Mouse (Mus musculus): ENCODE measurements around the gene Arhgef10l.

The Arhgef10l gene

GRCm38 (mm10) chr4:140661406-140662022 is 4.3 kb downstream of the Arhgef10l start:
- DNase-seq (ENCODE audit: low read depth, low spot score) = no peak

GRCm38 (mm10) chr4:140657681-140658575 is 7.9 kb downstream of the Arhgef10l start:
- DNase-seq (ENCODE audit: low read depth, low spot score) = peak; percentile 35

GRCm38 (mm10) chr4:140656529-140656928 is 9.3 kb downstream of the Arhgef10l start:
- DNase-seq (ENCODE audit: low read depth, low spot score) = no peak

- DNase-seq (ENCODE audit: low read depth, low spot score) = no peak
These were observed 11.0 kb downstream of the Arhgef10l start for GRCm38 (mm10) chr4:140654798-140655197.

GRCm38 (mm10) chr4:140653835-140654583 is 11.8 kb downstream of the Arhgef10l start:
- DNase-seq (ENCODE audit: low read depth, low spot score) = no peak

GRCm38 (mm10) chr4:140649731-140650130 is 16.1 kb downstream of the Arhgef10l start:
- no peak for DNase-seq (ENCODE audit: low read depth, low spot score)

- no peak for DNase-seq (ENCODE audit: low read depth, low spot score)
These were observed 16.6 kb downstream of the Arhgef10l start for GRCm38 (mm10) chr4:140649207-140649591.

GRCm38 (mm10) chr4:140648443-140649206 is 17.2 kb downstream of the Arhgef10l start:
- no peak for DNase-seq (ENCODE audit: low read depth, low spot score)

GRCm38 (mm10) chr4:140647711-140648421 is 17.9 kb downstream of the Arhgef10l start:
- DNase-seq (ENCODE audit: low read depth, low spot score) = no peak

GRCm38 (mm10) chr4:140645638-140646037 is 20.2 kb downstream of the Arhgef10l start:
- no peak for DNase-seq (ENCODE audit: low read depth, low spot score)

- no peak for DNase-seq (ENCODE audit: low read depth, low spot score)
These were observed 21.1 kb downstream of the Arhgef10l start for GRCm38 (mm10) chr4:140644701-140645100.

GRCm38 (mm10) chr4:140644276-140644675 is 21.5 kb downstream of the Arhgef10l start:
- DNase-seq (ENCODE audit: low read depth, low spot score) = no peak

GRCm38 (mm10) chr4:140642378-140642777 is 23.4 kb downstream of the Arhgef10l start:
- no peak for DNase-seq (ENCODE audit: low read depth, low spot score)

- no peak for DNase-seq (ENCODE audit: low read depth, low spot score)
These were observed 24.3 kb downstream of the Arhgef10l start for GRCm38 (mm10) chr4:140641414-140641918.

- no peak for DNase-seq (ENCODE audit: low read depth, low spot score)
These were observed 25.1 kb downstream of the Arhgef10l start for GRCm38 (mm10) chr4:140640668-140641067.

GRCm38 (mm10) chr4:140640242-140640523 is 25.6 kb downstream of the Arhgef10l start:
- DNase-seq (ENCODE audit: low read depth, low spot score) = no peak

GRCm38 (mm10) chr4:140639431-140640241 is 26.2 kb downstream of the Arhgef10l start:
- DNase-seq (ENCODE audit: low read depth, low spot score) = no peak

GRCm38 (mm10) chr4:140638591-140638990 is 27.2 kb downstream of the Arhgef10l start:
- no peak for DNase-seq (ENCODE audit: low read depth, low spot score)

GRCm38 (mm10) chr4:140637269-140637668 is 28.5 kb downstream of the Arhgef10l start:
- DNase-seq (ENCODE audit: low read depth, low spot score) = no peak

Data from embryo, embryonic 11.5 days (tissue).